Comparison of ENCODE assay signal across 9 mouse cellular contexts in the genomic region with DNA sequence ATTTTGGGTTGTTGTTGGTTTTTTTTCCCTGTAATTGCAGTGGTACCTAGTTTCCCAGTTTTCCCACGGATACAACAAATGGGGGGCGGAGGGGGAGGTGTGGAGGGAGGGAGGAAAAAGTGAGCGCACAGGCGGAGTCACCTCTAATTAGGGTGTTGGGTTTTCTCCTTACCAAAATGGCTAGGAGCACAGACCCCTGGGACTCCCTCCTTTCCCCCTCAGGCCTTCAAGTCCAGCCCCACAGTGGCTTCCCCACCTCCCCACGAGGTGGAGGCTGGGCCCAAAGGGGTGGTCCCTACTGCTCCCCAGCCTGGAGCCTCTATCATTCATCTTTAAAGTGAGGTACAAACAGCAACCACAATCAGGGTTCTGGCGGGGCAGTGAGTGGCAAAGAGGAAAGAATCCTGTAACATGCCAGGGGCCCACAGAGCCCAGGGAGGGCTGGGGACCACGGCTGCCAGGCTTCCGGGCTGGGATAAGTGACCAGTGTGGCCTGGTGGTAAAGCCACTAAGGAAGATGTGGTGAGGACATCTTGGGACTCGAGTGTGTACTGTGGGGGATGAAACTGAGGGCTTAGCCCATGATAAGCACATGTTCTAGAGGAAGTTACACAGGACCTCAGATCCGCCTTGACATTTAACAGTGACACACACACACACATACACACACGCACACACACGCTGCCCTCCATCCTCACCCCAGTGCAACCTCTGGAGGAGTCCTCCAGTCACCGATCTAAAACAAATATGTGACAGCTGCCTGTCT. TPM values are rescaled to one million over a fixed set of nuclear protein-coding genes. Genes with fewer than 3 reads are reported as not detected.
DNase-seq lines count a peak whose midpoint lies in the region; ATAC-seq and TF ChIP-seq lines count a peak whose summit lies in the region.
"Had no signal": no experiment of that assay in that cellular context is flagged by ENCODE, and none has a peak within 500 bp of the region (broad histone marks: within the 10 kb centered on the region; RNA-seq: fewer than 3 reads in every experiment).

No protein-coding gene starts in this region.

- no peaks in the 10 kb centered on the region for H3K27me3 ChIP-seq in heart, embryonic 10.5 days (ENCODE audit: insufficient read depth, poor library complexity, severe bottlenecking)
- no peaks in the 10 kb centered on the region for H3K27me3 ChIP-seq in liver, embryonic 11.5 days (replicated peaks; ENCODE audit: control insufficient read depth, insufficient read depth, low read length)
- no peaks in the 10 kb centered on the region for H3K27me3 ChIP-seq in forebrain, embryonic 11.5 days (ENCODE audit: control insufficient read depth, insufficient read depth, low read length)

- intact Hi-C loops in left cerebral cortex, adult 2 months (cut with DNase I): no loop called here

- H3K36me3 ChIP-seq in heart, embryonic 10.5 days: peaks cover 45% of the 10 kb centered on the region
- peaks cover 3% of the 10 kb centered on the region; the same call in 1 of the 2 replicates for H3K36me3 ChIP-seq in liver, embryonic 11.5 days (ENCODE audit: control insufficient read depth, insufficient read depth, low read length)
- no peaks in the 10 kb centered on the region for H3K36me3 ChIP-seq in forebrain, embryonic 11.5 days (ENCODE audit: control insufficient read depth, insufficient read depth, low read length)
- no peaks in the 10 kb centered on the region for H3K36me3 ChIP-seq in macrophage (ENCODE audit: inconsistent target)

- no peak overlapping the region for H3K9ac ChIP-seq in liver, embryonic 11.5 days (ENCODE audit: low read depth, low read length)
- H3K9ac ChIP-seq in forebrain, embryonic 11.5 days (ENCODE audit: low read length): peak overlapping the region; percentile 14

- H3K27ac ChIP-seq in heart, embryonic 10.5 days: peak overlapping the region; percentile 78
- H3K27ac ChIP-seq in liver, embryonic 11.5 days (ENCODE audit: low read depth, low read length): peak overlapping the region; percentile 17; the same call in 1 of the 2 replicates
- peak overlapping the region; percentile 14 for H3K27ac ChIP-seq in forebrain, embryonic 11.5 days (ENCODE audit: low read depth, low read length)
- H3K27ac ChIP-seq in macrophage: peak overlapping the region; percentile 42
- no peak overlapping the region for H3K27ac ChIP-seq in left cerebral cortex, adult 2 months

- no peak overlapping the region for H3K4me2 ChIP-seq in liver, embryonic 11.5 days
- H3K4me2 ChIP-seq in forebrain, embryonic 11.5 days (ENCODE audit: low read depth, low read length, severe bottlenecking): 0 out of 2 replicates have a peak overlapping the region, but pooled peaks have one; percentile 5

- WGBS in heart, embryonic 10.5 days: 47% methylated on average over 13 of the region's 13 CpGs
- 37% methylated on average over 13 of the region's 13 CpGs for WGBS in liver, embryonic 11.5 days
- 43% methylated on average over 13 of the region's 13 CpGs for WGBS in forebrain, embryonic 11.5 days
- WGBS in macrophage (ENCODE audit: missing documents): 49% methylated on average over 13 of the region's 13 CpGs

- ATAC-seq in liver, embryonic 11.5 days (replicated peaks; ENCODE audit: low FRiP score): no peak
- peak; percentile 42; the same call in 1 of the 2 replicates for ATAC-seq in forebrain, embryonic 11.5 days (replicated peaks; ENCODE audit: low FRiP score)
- no peak for ATAC-seq in activated CD4-positive, CD25-positive, alpha-beta regulatory T cell, adult 4 months

- H3K79me2 ChIP-seq in macrophage (ENCODE audit: inconsistent target): peaks cover 7% of the 10 kb centered on the region

- H3K4me3 ChIP-seq in heart, embryonic 10.5 days: no peak overlapping the region
- H3K4me3 ChIP-seq in liver, embryonic 11.5 days (ENCODE audit: low read depth, low read length): no peak overlapping the region
- no peak overlapping the region for H3K4me3 ChIP-seq in forebrain, embryonic 11.5 days (ENCODE audit: low read depth, low read length)
- H3K4me3 ChIP-seq in macrophage (ENCODE audit: inconsistent target): no peak overlapping the region
- H3K4me3 ChIP-seq in left cerebral cortex, adult 2 months: no peak overlapping the region

- H3K4me1 ChIP-seq in heart, embryonic 10.5 days: peaks cover 96% of the 10 kb centered on the region
- H3K4me1 ChIP-seq in liver, embryonic 11.5 days (replicated peaks; ENCODE audit: control insufficient read depth, insufficient read depth, low read length): peaks cover 72% of the 10 kb centered on the region
- peaks cover 35% of the 10 kb centered on the region for H3K4me1 ChIP-seq in forebrain, embryonic 11.5 days (replicated peaks; ENCODE audit: control insufficient read depth, insufficient read depth, low read length)

- no peak for TF ChIP-seq CTCF in left cerebral cortex, adult 2 months (IDR thresholded peaks at IDR 0.05)

- no peak for DNase-seq in heart, embryonic 10.5 days (ENCODE audit: low spot score)
- DNase-seq in heart, postnatal 4 days: no peak
- no peak for DNase-seq in liver, embryonic 11.5 days (ENCODE audit: low spot score)
- no peak for DNase-seq in liver
- DNase-seq in forebrain, embryonic 11.5 days (ENCODE audit: low spot score): no peak
- no peak for DNase-seq in left cerebral cortex, adult 2 months (ENCODE audit: extremely low spot score in 1 of 2, low spot score in 2 of 2)
- DNase-seq: cerebellum, adult 11-12 months had no signal

- H3K9me3 ChIP-seq in heart, embryonic 10.5 days: no peaks in the 10 kb centered on the region
- H3K9me3 ChIP-seq in liver, embryonic 11.5 days (ENCODE audit: control insufficient read depth, low read length): no peaks in the 10 kb centered on the region
- no peaks in the 10 kb centered on the region for H3K9me3 ChIP-seq in forebrain, embryonic 11.5 days (ENCODE audit: control insufficient read depth, low read length)

RNA-seq across cellular contexts. Expression of gene Smad6, which starts 47.4 kb away (rescaled TPM):
- polyA plus RNA-seq in heart, embryonic 10.5 days (2016; fragmentation: Nextera tagmentation; extraction: Ambion mirVana): 29.4 and 47.2 TPM in 2 replicates
- total RNA-seq in heart, postnatal 4 days (2021): 10 to 100 TPM; 18.5 to 20.1 TPM
- 10.1 and 11.1 TPM in 2 replicates for polyA plus RNA-seq in liver, embryonic 11.5 days (2014; fragmentation: Nextera tagmentation; extraction: Ambion mirVana)
- 6.5 and 7.4 TPM in 2 replicates for polyA plus RNA-seq in forebrain, embryonic 11.5 days (2014; fragmentation: Nextera tagmentation; extraction: Ambion mirVana)
- 1 to 10 TPM in 13 of 26 experiments, under 1 TPM in 12, not detected in 1; 0.25 to 9.1 (median 1.2) TPM for total RNA-seq in macrophage (2018; cell fraction: chromatin; rRNA removed)
- total RNA-seq in macrophage (2018; cell fraction: cytosol; rRNA removed): under 1 TPM; 0.05 to 0.81 (median 0.31) TPM
- total RNA-seq in macrophage (2018; cell fraction: nucleus; rRNA removed): 10 to 100 TPM in 2 of 26 experiments, 1 to 10 TPM in 7, under 1 TPM in 16, not detected in 1; 0.27 to 10.6 (median 0.89) TPM
- 0.09 to 5.5 TPM (median 0.29 TPM) in 3 replicates for polyA plus RNA-seq in macrophage (2018)
- not detected for polyA plus RNA-seq in activated CD4-positive, CD25-positive, alpha-beta regulatory T cell, adult 4 months (2017; shearing (Covaris generic))
- total RNA-seq in left cerebral cortex, adult 2 months (2021): 1 to 10 TPM; 2.6 to 2.8 TPM
